Mouse (Mus musculus): ENCODE data around the gene Wwox. TPM values are rescaled to one million over a fixed set of nuclear protein-coding genes. Genes with fewer than 3 reads are reported as not detected.

Gene Wwox
- total RNA-seq (2021): 10 to 100 TPM; 28.8 to 30.2 TPM
- long read RNA-seq, experiment 1, partial matches to known transcripts: 3 of 4 reads
- long read RNA-seq, experiment 1, other reads (novel, unspliced or antisense): 1 of 4 reads
- long read RNA-seq, experiment 2, partial matches to known transcripts: 6 of 12 reads
- long read RNA-seq, experiment 2, other reads (novel, unspliced or antisense): 4 of 12 reads

- DNase-seq (ENCODE audit: low spot score in 2 of 2): peak; percentile 100
Measured at GRCm38 (mm10) chr8:114439334-114440204, at the start of gene Wwox. Gene Wwox, plus strand, starts transcription at chr8:114439655.

- DNase-seq (ENCODE audit: low spot score in 2 of 2): no peak
Measured at GRCm38 (mm10) chr8:114390465-114391254, 48.8 kb upstream of the Wwox start.

GRCm38 (mm10) chr8:114398326-114398725 lies 41.1 kb upstream of the Wwox start:
- no peak for DNase-seq (ENCODE audit: low spot score in 2 of 2)

- no peak for DNase-seq (ENCODE audit: low spot score in 2 of 2)
Measured at GRCm38 (mm10) chr8:114399273-114399672, 40.2 kb upstream of the Wwox start.

- DNase-seq (ENCODE audit: low spot score in 2 of 2): no peak
Measured at GRCm38 (mm10) chr8:114401679-114402078, 37.8 kb upstream of the Wwox start.

- no peak for DNase-seq (ENCODE audit: low spot score in 2 of 2)
Measured at GRCm38 (mm10) chr8:114411421-114411820, 28.0 kb upstream of the Wwox start.

GRCm38 (mm10) chr8:114417786-114418185 lies 21.7 kb upstream of the Wwox start, which contains the start of gene Clec3a:
Gene Clec3a, plus strand, starts transcription at chr8:114418086.
- no peak for DNase-seq (ENCODE audit: low spot score in 2 of 2)

- DNase-seq (ENCODE audit: low spot score in 2 of 2): no peak
Measured at GRCm38 (mm10) chr8:114418486-114418885, 21.0 kb upstream of the Wwox start.

GRCm38 (mm10) chr8:114418904-114419303 lies 20.6 kb upstream of the Wwox start:
- DNase-seq (ENCODE audit: low spot score in 2 of 2): no peak

- no peak for DNase-seq (ENCODE audit: low spot score in 2 of 2)
Measured at GRCm38 (mm10) chr8:114421544-114421943, 17.9 kb upstream of the Wwox start.

- no peak for DNase-seq (ENCODE audit: low spot score in 2 of 2)
Measured at GRCm38 (mm10) chr8:114438236-114438635, 1.2 kb upstream of the Wwox start.

GRCm38 (mm10) chr8:114440205-114440589 lies 742 bp downstream of the Wwox start:
- no peak for DNase-seq (ENCODE audit: low spot score in 2 of 2)

GRCm38 (mm10) chr8:114441616-114442015 lies 2.2 kb downstream of the Wwox start:
- DNase-seq (ENCODE audit: low spot score in 2 of 2): no peak

GRCm38 (mm10) chr8:114446884-114447283 lies 7.4 kb downstream of the Wwox start:
- no peak for DNase-seq (ENCODE audit: low spot score in 2 of 2)

- DNase-seq (ENCODE audit: low spot score in 2 of 2): no peak
Measured at GRCm38 (mm10) chr8:114452278-114452677, 12.8 kb downstream of the Wwox start.

GRCm38 (mm10) chr8:114452781-114453221 lies 13.3 kb downstream of the Wwox start:
- peak; percentile 29 to 34 for DNase-seq (ENCODE audit: low spot score in 2 of 2)

- DNase-seq (ENCODE audit: low spot score in 2 of 2): no peak
Measured at GRCm38 (mm10) chr8:114455302-114455701, 15.8 kb downstream of the Wwox start.

- DNase-seq (ENCODE audit: low spot score in 2 of 2): no peak
Measured at GRCm38 (mm10) chr8:114455953-114456352, 16.5 kb downstream of the Wwox start.

GRCm38 (mm10) chr8:114458113-114458784 lies 18.8 kb downstream of the Wwox start:
- no peak for DNase-seq (ENCODE audit: low spot score in 2 of 2)

- no peak for DNase-seq (ENCODE audit: low spot score in 2 of 2)
Measured at GRCm38 (mm10) chr8:114460600-114460999, 21.1 kb downstream of the Wwox start.

GRCm38 (mm10) chr8:114462591-114462990 lies 23.1 kb downstream of the Wwox start:
- DNase-seq (ENCODE audit: low spot score in 2 of 2): no peak
